Mouse (Mus musculus) kidney, postnatal 0 days (tissue): Measurements from ENCODE around the gene Kcnj9. TPM values are rescaled to one million over a fixed set of nuclear protein-coding genes. Genes with fewer than 3 reads are reported as not detected.

Source experiments
- ATAC-seq: fragments of 200-750 bp; cut with Nextera tagmentation; replicated peaks from 2 replicates; pipeline ENCODE4 v1.8.0; 2017; ENCODE audit warnings: low read depth, moderate number of reproducible peaks, moderate TSS enrichment, moderate library complexity; ENCODE audit not compliant: low FRiP score
- DNase-seq: peaks from one replicate; pipeline ENCODE4 v3.0.0-alpha.2; 2016; ENCODE audit warnings: low spot score
- H3K27ac ChIP-seq: fragments of 300-500 bp; sonication (generic); 2 replicates; pipeline ENCODE4 v1.5.1; 2014; ENCODE audit warnings: mild to moderate bottlenecking
- H3K27me3 ChIP-seq: fragments of 300-500 bp; sonication (generic); 2 replicates; pipeline ENCODE4 v1.6.1; 2014; ENCODE audit warnings: low read length, mixed read lengths; ENCODE audit not compliant: insufficient read depth
- H3K36me3 ChIP-seq: fragments of 300-500 bp; sonication (generic); 2 replicates; pipeline ENCODE4 v1.6.1; 2014; ENCODE audit warnings: low read length, mixed read lengths; ENCODE audit not compliant: insufficient read depth
- H3K4me1 ChIP-seq: fragments of 300-500 bp; sonication (generic); replicated peaks from 2 replicates; pipeline ENCODE4 v1.6.1; 2014; ENCODE audit warnings: antibody characterized with exemption, low read length, mixed read lengths; ENCODE audit not compliant: insufficient read depth
- H3K4me2 ChIP-seq: fragments of 300-500 bp; sonication (generic); 2 replicates; pipeline ENCODE4 v1.6.1; 2014; ENCODE audit warnings: mild to moderate bottlenecking, low read length, moderate library complexity, mixed read lengths
- H3K4me3 ChIP-seq: fragments of 300-500 bp; sonication (generic); replicated peaks from 2 replicates; pipeline ENCODE4 v1.5.1; 2014; ENCODE audit warnings: low read depth, low read length
- H3K9ac ChIP-seq: fragments of 300-500 bp; sonication (generic); 2 replicates; pipeline ENCODE4 v1.6.1; 2014; ENCODE audit warnings: low read depth, low read length
- H3K9me3 ChIP-seq: fragments of 300-500 bp; sonication (generic); replicated peaks from 2 replicates; pipeline ENCODE4 v1.6.1; 2016; ENCODE audit warnings: low read length, inconsistent platforms, mixed read lengths
- CTCF ChIP-seq: IDR thresholded peaks from 2 replicates; pipeline ENCODE4 v1.5.1; 2016; ENCODE audit warnings: antibody characterized with exemption, low read depth, mild to moderate bottlenecking, moderate library complexity
- WGBS: fragments of 180-500 bp; shearing (Covaris S2); extraction: QIAGEN DNeasy Blood & Tissue Kit; methylation state at CpG from one replicate; pipeline ENCODE4 v1.1.7; 2014; 5-methylcytosine and 5-hydroxymethylcytosine counted together
- polyA plus RNA-seq: library from polyadenylated mRNA; unstranded; fragments of >200 nt; fragmentation: Nextera tagmentation; extraction: Ambion mirVana; gene quantifications from 2 replicates; pipeline ENCODE4 v1.2.1, GENCODE M21; 2015

The Kcnj9 gene
- polyA plus RNA-seq, 1 experiment from 2014 or later = 0.03 TPM

DNA sequence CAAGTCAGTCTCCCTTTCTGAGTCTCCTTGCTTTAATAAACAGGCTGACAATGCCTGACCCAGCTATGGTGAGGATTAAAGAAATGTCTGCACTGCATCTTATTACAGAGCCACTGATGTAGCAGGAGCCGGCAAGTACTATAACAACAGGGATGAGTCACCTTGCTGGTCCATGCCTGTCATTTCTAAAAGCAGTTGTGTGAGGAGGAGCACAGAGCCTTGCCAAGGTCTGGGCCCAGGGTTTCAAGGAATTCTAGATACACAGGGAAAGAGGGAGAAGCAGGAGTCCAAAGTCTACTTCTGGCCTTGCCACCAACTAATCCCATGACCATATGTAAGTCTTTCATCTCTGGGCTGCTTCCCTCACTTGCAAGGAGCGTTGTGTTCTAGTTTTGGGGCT is 36.2 kb downstream of the Kcnj9 start:
- no peak for TF ChIP-seq CTCF

DNA sequence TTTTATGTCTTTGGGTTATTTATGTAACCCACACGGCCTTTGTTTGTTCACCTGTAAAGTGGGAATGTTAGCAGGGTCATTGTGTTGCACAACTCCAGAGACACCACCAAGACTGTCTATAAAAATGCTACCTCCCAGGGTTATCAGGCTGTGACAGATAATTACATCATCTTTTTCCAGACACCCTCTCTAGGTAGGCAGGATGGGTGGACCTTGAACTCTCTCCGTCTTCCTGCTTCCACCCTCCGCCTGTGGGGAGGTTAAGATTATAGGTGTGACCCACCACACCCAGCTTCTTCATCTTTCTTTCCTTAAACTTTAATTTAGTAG is 39.5 kb downstream of the Kcnj9 start:
- WGBS = 58% methylated on average over 3 of the region's 3 CpGs
- no peaks in the 10 kb centered on the region for H3K36me3 ChIP-seq
- H3K4me3 ChIP-seq = no peak overlapping the region
- no peak for ATAC-seq
- H3K4me2 ChIP-seq = no peak overlapping the region
- no peak overlapping the region for H3K27ac ChIP-seq
- H3K9ac ChIP-seq = no peak overlapping the region
- no peak for TF ChIP-seq CTCF
- DNase-seq = no peak
- H3K27me3 ChIP-seq = no peaks in the 10 kb centered on the region
- no peaks in the 10 kb centered on the region for H3K9me3 ChIP-seq
- 0 out of 2 replicates have a peak, but pooled peaks cover 5% of the 10 kb centered on the region for H3K4me1 ChIP-seq

More for the DNA sequence above, 36.2 kb downstream of the Kcnj9 start:
- Histone ChIP-seq H3K9me3 (no peaks in the 10 kb centered on the region), H3K4me2 (no peak overlapping the region), H3K36me3 (no peaks in the 10 kb centered on the region), H3K4me3 (no peak overlapping the region), H3K4me1 (0 out of 2 replicates have a peak, but pooled peaks cover 7% of the 10 kb centered on the region), H3K9ac (no peak overlapping the region), H3K27me3 (no peaks in the 10 kb centered on the region), H3K27ac (no peak overlapping the region)
- no peak for DNase-seq
- 76% methylated on average over 2 of the region's 2 CpGs for WGBS
- no peak for ATAC-seq

DNA sequence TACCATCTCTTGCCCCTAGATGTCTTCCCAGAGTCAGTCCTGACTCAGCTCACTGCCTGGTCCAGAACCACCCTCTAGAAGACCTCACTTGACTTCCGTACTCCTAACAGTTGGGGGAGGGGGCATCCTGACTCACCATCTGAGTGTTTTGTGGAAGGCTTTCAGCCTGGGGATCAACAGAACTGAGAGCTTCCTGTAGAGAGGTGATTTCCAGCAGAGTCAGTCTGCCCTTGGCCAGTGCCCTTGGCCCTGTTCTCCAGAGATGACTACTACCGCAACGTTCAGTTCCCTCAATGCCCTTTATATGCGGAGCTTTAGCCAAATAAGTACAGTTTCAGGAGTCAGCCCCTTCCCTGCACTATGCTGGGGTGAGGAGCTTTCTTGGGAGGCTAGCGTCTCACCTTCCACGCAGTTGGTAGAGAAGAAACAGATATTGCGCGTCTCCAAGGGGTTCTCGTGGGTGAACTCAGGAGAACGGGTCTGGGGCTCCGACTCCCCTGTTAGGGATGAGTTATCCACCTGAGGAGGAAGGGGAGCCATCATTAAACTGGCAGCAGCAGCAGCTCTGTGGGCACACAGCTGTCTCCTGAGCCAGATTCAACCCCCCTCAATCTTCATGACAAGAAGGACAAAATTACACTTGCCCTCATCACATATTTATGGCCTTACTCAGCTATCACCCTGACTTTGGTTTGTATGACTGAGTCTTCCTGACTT is 40.1 kb downstream of the Kcnj9 start:
- no peaks in the 10 kb centered on the region for H3K36me3 ChIP-seq
- H3K27ac ChIP-seq = no peak overlapping the region
- no peaks in the 10 kb centered on the region for H3K27me3 ChIP-seq
- no peaks in the 10 kb centered on the region for H3K9me3 ChIP-seq
- DNase-seq (no peak), ATAC-seq (no peak)
- no peak overlapping the region for H3K9ac ChIP-seq
- no peak overlapping the region for H3K4me2 ChIP-seq
- TF ChIP-seq CTCF = no peak
- 78% methylated on average over 11 of the region's 11 CpGs for WGBS
- H3K4me1 ChIP-seq = 0 out of 2 replicates have a peak, but pooled peaks cover 5% of the 10 kb centered on the region
- no peak overlapping the region for H3K4me3 ChIP-seq

DNA sequence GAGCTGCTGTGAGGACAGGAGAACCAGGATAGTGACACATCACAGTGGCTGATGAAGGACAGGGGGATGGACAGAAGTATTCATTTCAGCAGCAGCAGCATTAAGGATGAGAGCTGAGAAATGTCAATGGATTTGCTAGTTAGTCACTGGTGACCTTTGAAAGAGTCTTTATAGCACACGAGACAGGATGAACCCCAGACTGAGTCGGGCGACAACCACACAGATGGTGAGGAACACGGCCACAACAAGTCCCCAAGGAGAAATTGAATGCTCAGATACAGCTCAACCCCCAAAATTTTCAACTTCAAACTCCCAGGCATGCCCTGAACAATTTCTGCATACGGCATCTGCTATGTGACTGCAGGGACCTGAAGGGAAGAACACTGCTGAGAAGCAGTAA is 42.4 kb downstream of the Kcnj9 start:
- Histone ChIP-seq H3K4me2 (no peak overlapping the region), H3K4me1 (no peaks in the 10 kb centered on the region), H3K36me3 (no peaks in the 10 kb centered on the region), H3K27me3 (no peaks in the 10 kb centered on the region), H3K9ac (no peak overlapping the region), H3K4me3 (no peak overlapping the region), H3K9me3 (no peaks in the 10 kb centered on the region), H3K27ac (no peak overlapping the region)
- DNase-seq (no peak), ATAC-seq (no peak)
- 82% methylated on average over 5 of the region's 5 CpGs for WGBS
- no peak for TF ChIP-seq CTCF

DNA sequence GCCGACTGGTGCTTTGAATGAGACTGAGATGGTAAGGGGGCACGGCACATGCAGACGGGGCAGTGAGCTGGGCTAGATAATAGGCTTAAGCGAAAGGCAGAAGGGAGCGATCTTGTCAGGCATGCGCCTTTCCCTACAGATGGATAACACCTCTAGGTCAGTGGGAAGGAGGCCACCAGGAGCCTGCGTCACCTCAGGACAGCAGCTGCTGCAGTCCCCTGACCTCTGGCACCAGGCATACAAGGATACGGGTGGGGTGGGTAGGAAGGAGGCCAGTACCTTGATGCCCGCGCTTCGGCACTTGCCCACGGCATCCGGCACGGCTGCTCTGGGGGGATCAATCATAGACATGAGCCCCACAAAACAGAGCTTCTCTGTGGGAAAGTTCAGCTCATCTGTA is 44.9 kb downstream of the Kcnj9 start:
- TF ChIP-seq CTCF = no peak
- 91% methylated on average over 14 of the region's 14 CpGs for whole genome bisulfite sequencing
- no peaks in the 10 kb centered on the region for H3K9me3 ChIP-seq
- H3K4me3 ChIP-seq = no peak overlapping the region
- H3K36me3 ChIP-seq = no peaks in the 10 kb centered on the region
- H3K27me3 ChIP-seq = no peaks in the 10 kb centered on the region
- H3K4me2 ChIP-seq = no peak overlapping the region
- H3K9ac ChIP-seq = no peak overlapping the region
- H3K4me1 ChIP-seq = no peaks in the 10 kb centered on the region
- no peak for DNase-seq
- H3K27ac ChIP-seq = no peak overlapping the region
- no peak for ATAC-seq

DNA sequence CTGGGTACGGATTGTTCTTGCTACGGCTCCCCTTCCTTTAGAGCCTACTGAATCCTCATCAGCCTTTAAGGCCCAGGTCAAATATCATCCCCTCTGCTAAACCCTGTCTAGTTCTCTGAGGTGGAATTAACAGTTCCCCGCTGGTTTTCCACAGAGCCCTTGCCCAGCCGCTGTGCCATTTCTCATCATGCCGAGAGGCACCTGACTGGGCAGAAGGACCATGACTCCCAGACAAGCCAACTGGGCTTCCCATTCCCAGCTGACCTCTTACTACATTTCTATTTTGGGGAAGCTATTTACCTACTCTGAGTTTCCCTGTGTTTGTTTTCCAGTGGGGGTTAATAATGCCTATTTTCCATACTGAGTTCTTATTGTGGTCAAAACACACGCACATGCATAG is 46.0 kb downstream of the Kcnj9 start:
- no peak for ATAC-seq
- Histone ChIP-seq H3K36me3 (no peaks in the 10 kb centered on the region), H3K9me3 (no peaks in the 10 kb centered on the region), H3K4me2 (no peak overlapping the region), H3K4me1 (no peaks in the 10 kb centered on the region), H3K9ac (no peak overlapping the region), H3K27ac (no peak overlapping the region), H3K4me3 (no peak overlapping the region), H3K27me3 (no peaks in the 10 kb centered on the region)
- no peak for DNase-seq
- 88% methylated on average over 6 of the region's 6 CpGs for WGBS
- no peak for TF ChIP-seq CTCF
